Mouse (Mus musculus): ENCODE measurements around the gene Lsm14b. TPM values are rescaled to one million over a fixed set of nuclear protein-coding genes. Genes with fewer than 3 reads are reported as not detected.

The Lsm14b gene
- total and polyA plus RNA-seq, 2 experiments, result 15.4 to 19.3 TPM

- 91% methylated on average over 6 of the region's 6 CpGs for WGBS
- DNase-seq (ENCODE audit: extremely low read depth, low read depth, low spot score), result no peak
- Histone ChIP-seq H3K27ac (replicated peaks; ENCODE audit: insufficient read depth, low read depth, low read length) (no peak overlapping the region), H3K27me3 (ENCODE audit: control insufficient read depth, insufficient read depth, low read length) (no peaks in the 10 kb centered on the region), H3K79me2 (ENCODE audit: control insufficient read depth, insufficient read depth, low read length) (peaks cover 7% of the 10 kb centered on the region; the same call in 1 of the 2 replicates), H3K9ac (ENCODE audit: low read depth, low read length) (no peak overlapping the region), H3K4me3 (ENCODE audit: insufficient read depth, low read depth, low read length) (no peak overlapping the region), H3K36me3 (ENCODE audit: control insufficient read depth, insufficient read depth, low read length) (peaks cover 23% of the 10 kb centered on the region; the same call in 1 of the 2 replicates), H3K4me1 (ENCODE audit: control insufficient read depth, insufficient read depth, low read length) (peaks cover 6% of the 10 kb centered on the region; the same call in 1 of the 2 replicates)
- TF ChIP-seq CTCF (IDR thresholded peaks at IDR 0.05; ENCODE audit: low read depth, low read length) (no peak), POLR2A (IDR thresholded peaks at IDR 0.05; ENCODE audit: extremely low read depth, insufficient read depth, low read length) (no peak)
Measured at GRCm38 (mm10) chr2:180031270-180031669, 6.5 kb downstream of the Lsm14b start.

GRCm38 (mm10) chr2:180032925-180033324 lies 8.1 kb downstream of the Lsm14b start:
- no peaks in the 10 kb centered on the region for H3K4me1 ChIP-seq (ENCODE audit: control insufficient read depth, insufficient read depth, low read length)
- TF ChIP-seq CTCF (IDR thresholded peaks at IDR 0.05; ENCODE audit: low read depth, low read length), result no peak
- no peak for TF ChIP-seq POLR2A (IDR thresholded peaks at IDR 0.05; ENCODE audit: extremely low read depth, insufficient read depth, low read length)
- H3K79me2 ChIP-seq (ENCODE audit: control insufficient read depth, insufficient read depth, low read length), result no peaks in the 10 kb centered on the region; the same call in 1 of the 2 replicates
- 42% methylated on average over 3 of the region's 3 CpGs for whole genome bisulfite sequencing
- no peak overlapping the region for H3K27ac ChIP-seq (replicated peaks; ENCODE audit: insufficient read depth, low read depth, low read length)
- peaks cover 29% of the 10 kb centered on the region for H3K36me3 ChIP-seq (ENCODE audit: control insufficient read depth, insufficient read depth, low read length)
- peak; percentile 14 for DNase-seq (ENCODE audit: extremely low read depth, low read depth, low spot score)
- no peak overlapping the region for H3K9ac ChIP-seq (ENCODE audit: low read depth, low read length)
- no peaks in the 10 kb centered on the region for H3K27me3 ChIP-seq (ENCODE audit: control insufficient read depth, insufficient read depth, low read length)
- H3K4me3 ChIP-seq (ENCODE audit: insufficient read depth, low read depth, low read length), result no peak overlapping the region

GRCm38 (mm10) chr2:180033956-180034355 lies 9.2 kb downstream of the Lsm14b start:
- 88% methylated on average over 3 of the region's 3 CpGs for WGBS
- no peaks in the 10 kb centered on the region for H3K27me3 ChIP-seq (ENCODE audit: control insufficient read depth, insufficient read depth, low read length)
- TF ChIP-seq POLR2A (IDR thresholded peaks at IDR 0.05; ENCODE audit: extremely low read depth, insufficient read depth, low read length), result no peak
- no peak for TF ChIP-seq CTCF (IDR thresholded peaks at IDR 0.05; ENCODE audit: low read depth, low read length)
- H3K79me2 ChIP-seq (ENCODE audit: control insufficient read depth, insufficient read depth, low read length), result peaks cover 1% of the 10 kb centered on the region; the same call in 1 of the 2 replicates
- peaks cover 38% of the 10 kb centered on the region for H3K36me3 ChIP-seq (ENCODE audit: control insufficient read depth, insufficient read depth, low read length)
- H3K4me1 ChIP-seq (ENCODE audit: control insufficient read depth, insufficient read depth, low read length), result no peaks in the 10 kb centered on the region
- no peak overlapping the region for H3K27ac ChIP-seq (replicated peaks; ENCODE audit: insufficient read depth, low read depth, low read length)
- DNase-seq (ENCODE audit: extremely low read depth, low read depth, low spot score), result no peak
- no peak overlapping the region for H3K4me3 ChIP-seq (ENCODE audit: insufficient read depth, low read depth, low read length)
- no peak overlapping the region for H3K9ac ChIP-seq (ENCODE audit: low read depth, low read length)

GRCm38 (mm10) chr2:180034753-180035152 lies 10.0 kb downstream of the Lsm14b start:
- no peak for TF ChIP-seq CTCF (IDR thresholded peaks at IDR 0.05; ENCODE audit: low read depth, low read length)
- TF ChIP-seq POLR2A (IDR thresholded peaks at IDR 0.05; ENCODE audit: extremely low read depth, insufficient read depth, low read length), result no peak
- Histone ChIP-seq H3K36me3 (ENCODE audit: control insufficient read depth, insufficient read depth, low read length) (peaks cover 39% of the 10 kb centered on the region), H3K27ac (replicated peaks; ENCODE audit: insufficient read depth, low read depth, low read length) (no peak overlapping the region), H3K4me1 (ENCODE audit: control insufficient read depth, insufficient read depth, low read length) (no peaks in the 10 kb centered on the region), H3K27me3 (ENCODE audit: control insufficient read depth, insufficient read depth, low read length) (no peaks in the 10 kb centered on the region), H3K79me2 (ENCODE audit: control insufficient read depth, insufficient read depth, low read length) (peaks cover 8% of the 10 kb centered on the region), H3K4me3 (ENCODE audit: insufficient read depth, low read depth, low read length) (no peak overlapping the region), H3K9ac (ENCODE audit: low read depth, low read length) (no peak overlapping the region)
- 75% methylated on average over 5 of the region's 5 CpGs for WGBS
- DNase-seq (ENCODE audit: extremely low read depth, low read depth, low spot score), result no peak

- WGBS, result 33% methylated on average over 6 of the region's 6 CpGs
- no peak for TF ChIP-seq CTCF (IDR thresholded peaks at IDR 0.05; ENCODE audit: low read depth, low read length)
- no peak overlapping the region for H3K4me3 ChIP-seq (ENCODE audit: insufficient read depth, low read depth, low read length)
Measured at GRCm38 (mm10) chr2:180040406-180040805, 15.6 kb downstream of the Lsm14b start.

GRCm38 (mm10) chr2:180041577-180042255 lies 16.9 kb downstream of the Lsm14b start:
- no peak for TF ChIP-seq POLR2A (IDR thresholded peaks at IDR 0.05; ENCODE audit: extremely low read depth, insufficient read depth, low read length)
- no peak for TF ChIP-seq CTCF (IDR thresholded peaks at IDR 0.05; ENCODE audit: low read depth, low read length)
- peak overlapping the region; percentile 81 for H3K4me3 ChIP-seq (ENCODE audit: insufficient read depth, low read depth, low read length)
- peaks cover 13% of the 10 kb centered on the region for H3K36me3 ChIP-seq (ENCODE audit: control insufficient read depth, insufficient read depth, low read length)
- peak; percentile 68 for DNase-seq (ENCODE audit: extremely low read depth, low read depth, low spot score)
- peaks cover 28% of the 10 kb centered on the region for H3K79me2 ChIP-seq (ENCODE audit: control insufficient read depth, insufficient read depth, low read length)
- H3K27ac ChIP-seq (replicated peaks; ENCODE audit: insufficient read depth, low read depth, low read length), result peak overlapping the region; percentile 85
- H3K27me3 ChIP-seq (ENCODE audit: control insufficient read depth, insufficient read depth, low read length), result no peaks in the 10 kb centered on the region
- H3K9ac ChIP-seq (ENCODE audit: low read depth, low read length), result peak overlapping the region; percentile 97
- H3K4me1 ChIP-seq (ENCODE audit: control insufficient read depth, insufficient read depth, low read length), result peaks cover 10% of the 10 kb centered on the region
- WGBS, result 0% methylated on average over 66 of the region's 66 CpGs

More at GRCm38 (mm10) chr2:180040406-180040805, 15.6 kb downstream of the Lsm14b start:
- Histone ChIP-seq H3K27ac (replicated peaks; ENCODE audit: insufficient read depth, low read depth, low read length) (peak overlapping the region; percentile 10; the same call in 1 of the 2 replicates), H3K9ac (ENCODE audit: low read depth, low read length) (peak overlapping the region; percentile 17; the same call in 1 of the 2 replicates), H3K27me3 (ENCODE audit: control insufficient read depth, insufficient read depth, low read length) (no peaks in the 10 kb centered on the region), H3K4me1 (ENCODE audit: control insufficient read depth, insufficient read depth, low read length) (peaks cover 10% of the 10 kb centered on the region), H3K79me2 (ENCODE audit: control insufficient read depth, insufficient read depth, low read length) (peaks cover 28% of the 10 kb centered on the region), H3K36me3 (ENCODE audit: control insufficient read depth, insufficient read depth, low read length) (peaks cover 25% of the 10 kb centered on the region)
- peak; percentile 19 for DNase-seq (ENCODE audit: extremely low read depth, low read depth, low spot score)
